Mouse (Mus musculus) G1E (cell line): ENCODE results near the gene Gm20390. TPM values are rescaled to one million over a fixed set of nuclear protein-coding genes. Genes with fewer than 3 reads are reported as not detected.

Experiments
- ATAC-seq: 2 replicates; pipeline ENCODE4 v1.8.0; 2016; ENCODE audit warnings: mild to moderate bottlenecking; ENCODE audit not compliant: insufficient number of reproducible peaks, poor library complexity, low FRiP score, severe bottlenecking; ENCODE audit errors: extremely low read depth
- DNase-seq: peaks from one replicate; pipeline ENCODE4 v3.0.0; 2012; ENCODE audit warnings: low spot score
- H3K27me3 ChIP-seq: 2 replicates; pipeline ENCODE4 v1.6.1; 2012; ENCODE audit warnings: mild to moderate bottlenecking, low read length, inconsistent platforms; ENCODE audit not compliant: insufficient read depth
- H3K36me3 ChIP-seq: replicated peaks from 2 replicates; pipeline ENCODE3; 2012; ENCODE audit warnings: mild to moderate bottlenecking, inconsistent platforms
- H3K4me1 ChIP-seq: 2 replicates; pipeline ENCODE4 v1.6.1; 2012; ENCODE audit warnings: low read depth, low read length, inconsistent platforms, mixed read lengths; ENCODE audit not compliant: insufficient read depth
- H3K4me3 ChIP-seq: 2 replicates; pipeline ENCODE4 v1.5.1; 2012; ENCODE audit warnings: low read depth, mild to moderate bottlenecking, inconsistent platforms, low read length, moderate library complexity, mixed read lengths
- H3K9me3 ChIP-seq: replicated peaks from 2 replicates; pipeline ENCODE4 v1.6.1; 2012; ENCODE audit warnings: inconsistent platforms
- CTCF ChIP-seq: IDR thresholded peaks from 2 replicates; pipeline ENCODE4 v1.5.1; 2012; ENCODE audit warnings: low read depth, low read length, inconsistent platforms, mixed read lengths
- GATA1 ChIP-seq: IDR thresholded peaks from 2 replicates; pipeline ENCODE4 v1.6.1; 2012; ENCODE audit warnings: borderline replicate concordance, low read length, inconsistent platforms, mixed read lengths
- GATA2 ChIP-seq: IDR thresholded peaks from 2 replicates; pipeline ENCODE4 v1.6.1; 2012; ENCODE audit warnings: low read depth, low read length, inconsistent platforms, borderline replicate concordance
- POLR2AphosphoS5 ChIP-seq: IDR thresholded peaks from 2 replicates; pipeline ENCODE4 v1.6.1; 2012; ENCODE audit warnings: low read depth, low read length, inconsistent platforms; ENCODE audit not compliant: insufficient replicate concordance
- TAL1 ChIP-seq: conservative IDR thresholded peaks from 2 replicates; pipeline ENCODE4 v1.6.1; 2012; ENCODE audit warnings: low read depth, low read length, inconsistent platforms, mixed read lengths
- polyA plus RNA-seq: library from polyadenylated mRNA; stranded (reverse); fragments of >175 nt; gene quantifications from 2 replicates; pipeline ENCODE4 v1.2.3, GENCODE M21; 2012
- total RNA-seq, 2 experiments: library from RNA; stranded (forward) in 1 of 2; stranded (reverse) in 1 of 2; fragments of 200-1000 nt in 1 of 2; fragments of >200 nt in 1 of 2; fragmentation: Nextera tagmentation in 1 of 2; gene quantifications; 2 replicates each; pipeline ENCODE4 v1.2.3; 2014 to 2017

Gene Gm20390
- total and polyA plus RNA-seq, 3 experiments: 34.7 to 259 TPM; not detected in 1

DNA sequence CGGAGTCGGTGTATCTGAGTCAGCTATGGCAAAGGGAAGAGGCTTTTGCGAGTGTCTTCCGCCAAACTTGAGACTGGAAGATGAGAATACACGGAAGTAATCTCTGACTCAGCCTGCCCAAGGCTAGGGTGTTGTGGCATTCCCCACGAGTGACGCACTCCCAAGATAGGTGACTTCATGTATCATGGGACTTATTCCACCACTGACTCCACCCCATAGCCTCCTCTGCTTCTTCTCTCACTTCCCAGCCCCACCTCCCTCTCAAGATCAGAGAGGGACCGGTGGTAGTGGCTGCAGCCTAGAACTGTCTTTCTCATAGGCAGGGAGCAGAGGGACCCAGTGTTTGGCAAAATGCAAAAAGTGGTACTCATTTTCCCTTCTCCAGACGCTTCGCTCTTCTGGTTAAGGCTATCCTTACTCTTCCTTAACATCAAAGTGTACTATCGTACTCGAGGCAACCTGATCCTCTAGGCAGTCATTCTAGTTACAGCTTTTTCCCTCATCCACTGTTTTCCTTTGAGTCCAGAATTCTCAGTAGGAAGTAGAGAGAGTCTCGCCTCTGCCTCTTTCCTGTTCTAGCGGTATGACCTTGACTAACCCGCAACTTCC lies 27.1 kb upstream of the Gm20390 start:
- peak; percentile 83 for DNase-seq
- no peak for TF ChIP-seq POLR2AphosphoS5
- no peak for TF ChIP-seq GATA1
- no peak for TF ChIP-seq GATA2
- no peak for TF ChIP-seq TAL1
- no peak for TF ChIP-seq CTCF
- peaks cover 48% of the 10 kb centered on the region for H3K4me1 ChIP-seq

DNA sequence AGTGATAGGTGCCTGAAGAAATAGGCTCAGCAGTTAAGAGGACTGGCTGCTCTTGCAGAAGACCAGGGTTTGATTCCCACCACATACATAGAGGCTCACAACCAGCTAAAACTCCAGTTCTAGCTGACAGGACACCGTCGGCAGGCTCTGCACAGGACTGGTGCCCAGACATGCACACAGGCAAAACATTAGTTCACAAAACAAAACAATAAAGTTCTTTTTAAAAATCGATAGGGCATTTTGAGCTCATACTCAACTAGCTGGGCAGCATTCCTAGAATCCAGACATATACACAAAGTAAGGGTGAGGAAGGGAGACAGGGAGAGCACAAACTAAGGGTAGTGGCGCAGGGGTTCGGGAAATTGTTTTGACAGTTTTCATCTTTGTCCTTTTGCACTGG lies 26.4 kb upstream of the Gm20390 start:
- peaks cover 47% of the 10 kb centered on the region for H3K4me1 ChIP-seq
- peak overlapping the region; percentile 99 for H3K4me3 ChIP-seq
- no peaks in the 10 kb centered on the region for H3K9me3 ChIP-seq
- H3K27me3 ChIP-seq: 0 out of 2 replicates have a peak, but pooled peaks cover 6% of the 10 kb centered on the region
- TF ChIP-seq GATA2 (no peak), POLR2AphosphoS5 (no peak), GATA1 (no peak), TAL1 (no peak), CTCF (no peak)
- peaks cover 14% of the 10 kb centered on the region for H3K36me3 ChIP-seq
- DNase-seq (no peak), ATAC-seq (no peak)

More for the DNA sequence above, 27.1 kb upstream of the Gm20390 start:
- H3K4me3 ChIP-seq: peak overlapping the region; percentile 99
- peak; percentile 89 for ATAC-seq
- H3K9me3 ChIP-seq: no peaks in the 10 kb centered on the region
- 0 out of 2 replicates have a peak, but pooled peaks cover under 1% of the 10 kb centered on the region for H3K27me3 ChIP-seq
- H3K36me3 ChIP-seq: peaks cover 17% of the 10 kb centered on the region

DNA sequence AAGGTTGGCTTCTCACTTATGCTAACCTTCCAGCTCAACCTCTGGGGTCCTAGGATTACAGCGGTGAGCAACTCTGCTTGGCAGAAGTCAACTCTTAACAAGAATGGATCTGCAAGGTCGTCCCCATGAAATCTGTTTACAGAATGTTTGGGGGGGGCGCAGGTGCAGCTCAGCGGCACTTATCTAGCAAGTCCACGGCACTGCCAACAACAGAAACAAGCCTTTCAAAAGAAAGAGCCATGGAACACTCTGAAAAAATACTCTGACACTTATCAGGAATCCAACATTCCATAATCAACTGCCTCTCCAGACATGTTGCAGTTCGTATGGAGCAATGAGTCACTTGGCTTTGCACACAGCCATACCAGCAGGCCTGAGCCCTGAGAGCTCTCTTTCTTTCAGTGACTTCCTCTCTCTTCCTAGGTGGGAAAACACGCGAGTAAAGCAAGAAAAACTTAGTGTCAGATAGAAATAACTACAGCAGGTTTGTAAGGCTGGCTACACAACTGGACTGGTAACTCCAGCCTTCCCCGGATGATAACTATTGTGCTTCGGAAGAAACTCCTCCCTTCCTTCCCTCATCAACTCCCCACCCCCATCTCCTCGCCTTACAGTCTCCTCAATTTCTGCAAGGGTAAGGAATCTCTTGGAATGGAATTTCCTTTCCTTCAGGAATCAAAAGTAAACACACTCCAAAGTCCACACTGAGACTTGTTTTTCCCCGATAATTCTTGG lies 20.4 kb upstream of the Gm20390 start:
- Histone ChIP-seq H3K27me3 (peaks cover 6% of the 10 kb centered on the region), H3K9me3 (no peaks in the 10 kb centered on the region), H3K36me3 (no peaks in the 10 kb centered on the region), H3K4me1 (peaks cover 19% of the 10 kb centered on the region), H3K4me3 (no peak overlapping the region)
- ATAC-seq (no peak), DNase-seq (no peak)
- TF ChIP-seq TAL1 (no peak), GATA1 (no peak), POLR2AphosphoS5 (no peak), CTCF (no peak), GATA2 (no peak)

DNA sequence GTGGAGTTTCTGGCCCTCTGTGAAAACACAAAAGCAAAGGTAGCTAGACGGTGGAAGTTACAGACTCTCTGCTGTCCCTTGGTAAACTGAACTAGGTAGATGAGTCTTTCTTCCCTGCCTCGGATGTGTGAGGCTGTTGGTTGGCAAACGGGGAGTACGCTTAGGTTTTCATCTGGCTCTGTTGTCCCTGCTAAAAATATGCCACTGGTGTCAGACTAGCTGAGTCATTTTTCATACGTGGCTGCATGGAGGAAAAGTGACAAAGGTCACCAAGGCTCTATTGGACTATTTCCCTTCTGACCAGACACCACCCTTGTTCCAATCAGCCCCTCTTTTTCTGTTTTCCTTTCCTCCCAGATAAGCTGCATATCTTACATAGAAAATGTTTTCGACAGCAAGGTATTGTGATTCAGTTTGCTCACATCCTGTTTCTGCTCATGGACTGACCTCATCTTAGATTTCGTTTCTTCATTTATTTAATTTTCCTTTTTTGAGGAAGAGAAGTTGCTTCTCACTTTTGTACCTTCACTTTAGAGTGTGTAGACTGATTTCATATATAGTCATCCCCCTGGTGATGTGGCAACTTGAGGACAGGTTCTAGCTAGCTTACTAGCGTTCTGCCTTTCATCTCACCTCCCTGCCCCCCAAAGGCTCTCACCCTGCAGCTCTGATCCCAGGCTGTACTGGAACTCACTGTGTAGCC lies 19.7 kb upstream of the Gm20390 start:
- Histone ChIP-seq H3K4me1 (peaks cover 18% of the 10 kb centered on the region), H3K36me3 (no peaks in the 10 kb centered on the region), H3K27me3 (peaks cover 14% of the 10 kb centered on the region), H3K4me3 (no peak overlapping the region), H3K9me3 (no peaks in the 10 kb centered on the region)
- DNase-seq: no peak
- TF ChIP-seq POLR2AphosphoS5 (no peak), CTCF (no peak), TAL1 (no peak), GATA1 (no peak), GATA2 (no peak)
- no peak for ATAC-seq

DNA sequence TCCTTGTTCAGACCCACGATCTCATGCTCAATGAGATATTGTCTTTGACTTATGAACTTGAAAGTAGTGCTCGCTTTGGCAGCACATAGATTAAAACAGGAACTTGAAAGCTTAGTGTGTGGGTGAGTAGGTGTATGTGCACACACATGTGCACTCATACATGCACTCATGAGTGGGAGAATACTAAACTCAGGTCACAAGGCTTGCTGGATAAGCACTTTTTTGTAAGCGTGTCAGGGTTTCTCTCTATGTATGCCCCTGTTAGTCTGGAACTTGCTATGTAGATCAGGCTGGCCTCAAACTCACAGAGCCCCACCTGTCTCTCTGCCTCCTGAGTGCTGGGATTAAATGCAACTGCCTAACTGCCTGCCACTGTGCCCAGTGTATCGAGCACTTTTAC lies 18.9 kb upstream of the Gm20390 start:
- Histone ChIP-seq H3K36me3 (no peaks in the 10 kb centered on the region), H3K4me3 (no peak overlapping the region), H3K4me1 (peaks cover 17% of the 10 kb centered on the region), H3K9me3 (no peaks in the 10 kb centered on the region), H3K27me3 (peaks cover 19% of the 10 kb centered on the region)
- no peak for ATAC-seq
- no peak for DNase-seq
- no peak for TF ChIP-seq GATA1
- TF ChIP-seq TAL1: no peak
- no peak for TF ChIP-seq POLR2AphosphoS5
- no peak for TF ChIP-seq CTCF
- TF ChIP-seq GATA2: no peak

DNA sequence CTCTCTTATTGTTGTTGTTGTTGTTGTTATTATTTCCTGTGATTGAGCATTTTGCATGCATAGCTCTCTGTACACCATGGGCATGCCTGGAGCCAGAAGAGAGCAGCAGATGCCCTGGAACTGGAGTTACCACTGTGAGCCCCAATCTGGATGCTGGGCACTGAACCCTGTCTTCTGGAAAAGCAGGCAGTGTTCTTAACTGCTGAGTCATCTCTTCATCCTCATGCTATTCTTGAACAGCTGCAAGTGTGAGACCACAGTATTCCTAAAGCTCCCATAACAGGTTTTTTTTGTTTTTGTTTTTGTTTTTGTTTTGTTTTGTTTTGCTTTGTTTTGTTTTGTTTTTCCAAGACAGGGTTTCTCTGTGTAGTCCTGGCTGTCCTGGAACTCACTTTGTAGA lies 18.2 kb upstream of the Gm20390 start:
- H3K4me3 ChIP-seq: no peak overlapping the region
- DNase-seq (no peak), ATAC-seq (no peak)
- no peaks in the 10 kb centered on the region for H3K36me3 ChIP-seq
- H3K9me3 ChIP-seq: no peaks in the 10 kb centered on the region
- peaks cover 17% of the 10 kb centered on the region for H3K4me1 ChIP-seq
- no peak for TF ChIP-seq POLR2AphosphoS5
- TF ChIP-seq GATA2: no peak
- no peak for TF ChIP-seq CTCF
- TF ChIP-seq GATA1: no peak
- TF ChIP-seq TAL1: no peak
- H3K27me3 ChIP-seq: peaks cover 25% of the 10 kb centered on the region
